Mouse (Mus musculus) MEL (cell line): ENCODE data around the gene 2010300C02Rik. TPM values are rescaled to one million over a fixed set of nuclear protein-coding genes. Genes with fewer than 3 reads are reported as not detected.

Experiments used
- polyA plus RNA-seq, 2 experiments: library from polyadenylated mRNA; stranded (reverse) in 1 of 2; unstranded in 1 of 2; fragments of >175 nt in 1 of 2; fragments of >200 nt in 1 of 2; gene quantifications; 2 replicates each; pipeline versions ENCODE4 v1.2.1 to v1.2.4; 2012; ENCODE audit warnings: low replicate concordance in 2 of 2, low read depth in 1 of 2; ENCODE audit not compliant: insufficient read length in 2 of 2, insufficient read depth in 1 of 2, missing spikeins in 1 of 2
- total RNA-seq: library from RNA; depleted of rRNA; stranded (reverse); fragments of 300-350 nt; gene quantifications from 2 replicates; pipeline ENCODE4 v1.2.3, GENCODE M21; 2012; rRNA removed

Gene 2010300C02Rik
- total and polyA plus RNA-seq, 3 experiments: not detected

Other genes with a start within 250 kb of the 2010300C02Rik start
- gene Mgat4a, start 179.1 kb downstream of the 2010300C02Rik start, total RNA-seq: 1.9 and 2.7 TPM in 2 replicates
- 1 to 10 TPM in 1 of 2 experiments, not detected in 1; 2.8 TPM for gene Mgat4a, start 179.1 kb downstream of the 2010300C02Rik start, polyA plus RNA-seq
- 0.35 and 0.49 TPM in 2 replicates for gene Tsga10, start 146.3 kb upstream of the 2010300C02Rik start, total RNA-seq
- under 1 TPM in 1 of 2 experiments, not detected in 1; 0.64 TPM for gene Tsga10, start 146.3 kb upstream of the 2010300C02Rik start, polyA plus RNA-seq
- gene Lipt1, start 151.7 kb upstream of the 2010300C02Rik start, total RNA-seq: 7.0 and 7.9 TPM in 2 replicates
- gene Lipt1, start 151.7 kb upstream of the 2010300C02Rik start, polyA plus RNA-seq: 1 to 10 TPM in 1 of 2 experiments, not detected in 1; 7.1 TPM
- 16.3 and 20.9 TPM in 2 replicates for gene Mitd1, start 170.3 kb upstream of the 2010300C02Rik start, total RNA-seq
- gene Mitd1, start 170.3 kb upstream of the 2010300C02Rik start, polyA plus RNA-seq: 10 to 100 TPM in 1 of 2 experiments, not detected in 1; 23.0 TPM
- gene Mrpl30, start 170.4 kb upstream of the 2010300C02Rik start, total RNA-seq: 255 and 257 TPM in 2 replicates
- 100 to 1,000 TPM; 189 to 260 TPM for gene Mrpl30, start 170.4 kb upstream of the 2010300C02Rik start, polyA plus RNA-seq
- not detected in 2 replicates for gene Lyg2, start 196.4 kb upstream of the 2010300C02Rik start, total RNA-seq
- not detected for gene Lyg2, start 196.4 kb upstream of the 2010300C02Rik start, polyA plus RNA-seq
- not detected in 2 replicates for gene Lyg1, start 237.7 kb upstream of the 2010300C02Rik start, total RNA-seq
- not detected for gene Lyg1, start 237.7 kb upstream of the 2010300C02Rik start, polyA plus RNA-seq